Mouse (Mus musculus) embryonic facial prominence, embryonic 14.5 days (tissue): ENCODE measurements around the gene Gpam. TPM values are rescaled to one million over a fixed set of nuclear protein-coding genes. Genes with fewer than 3 reads are reported as not detected.

Source experiments
- ATAC-seq: fragments of 200-750 bp; cut with Nextera tagmentation; 2 replicates; pipeline ENCODE4 v1.8.0; 2017; ENCODE audit warnings: low read depth, moderate number of reproducible peaks, moderate TSS enrichment
- DNase-seq: peaks from one replicate; pipeline ENCODE4 v3.0.0-alpha.2; 2015; ENCODE audit warnings: low spot score
- H3K27ac ChIP-seq: fragments of 300-500 bp; sonication (generic); replicated peaks from 2 replicates; pipeline ENCODE4 v1.5.1; 2014; ENCODE audit warnings: low read depth, mild to moderate bottlenecking, low read length, moderate library complexity
- H3K27me3 ChIP-seq: fragments of 300-500 bp; sonication (generic); replicated peaks from 2 replicates; pipeline ENCODE4 v1.6.1; 2014; ENCODE audit warnings: low read length; ENCODE audit not compliant: control insufficient read depth, insufficient read depth
- H3K36me3 ChIP-seq: fragments of 300-500 bp; sonication (generic); 2 replicates; pipeline ENCODE4 v1.6.1; 2014; ENCODE audit warnings: low read length, mixed read lengths; ENCODE audit not compliant: control insufficient read depth, insufficient read depth
- H3K4me1 ChIP-seq: fragments of 300-500 bp; sonication (generic); 2 replicates; pipeline ENCODE4 v1.6.1; 2014; ENCODE audit warnings: antibody characterized with exemption, low read length; ENCODE audit not compliant: control insufficient read depth, insufficient read depth
- H3K4me2 ChIP-seq: fragments of 300-500 bp; sonication (generic); 2 replicates; pipeline ENCODE4 v1.6.1; 2014; ENCODE audit warnings: low read depth, mild to moderate bottlenecking, low read length, moderate library complexity, mixed read lengths
- H3K4me3 ChIP-seq: fragments of 300-500 bp; sonication (generic); 2 replicates; pipeline ENCODE4 v1.5.1; 2014; ENCODE audit warnings: low read depth, mild to moderate bottlenecking, low read length
- H3K9ac ChIP-seq: fragments of 300-500 bp; sonication (generic); 2 replicates; pipeline ENCODE4 v1.6.1; 2014; ENCODE audit warnings: low read depth, mild to moderate bottlenecking, low read length, moderate library complexity, mixed read lengths
- H3K9me3 ChIP-seq: fragments of 300-500 bp; sonication (generic); 2 replicates; pipeline ENCODE4 v1.6.1; 2016; ENCODE audit warnings: low read length; ENCODE audit not compliant: control insufficient read depth
- WGBS: fragments of 180-500 bp; shearing (Covaris S2); extraction: QIAGEN DNeasy Blood & Tissue Kit; methylation state at CpG from one replicate; pipeline ENCODE4 v1.1.7; 2014; 5-methylcytosine and 5-hydroxymethylcytosine counted together
- polyA plus RNA-seq: library from polyadenylated mRNA; unstranded; fragments of >200 nt; fragmentation: Nextera tagmentation; extraction: Ambion mirVana; gene quantifications from 2 replicates; pipeline ENCODE4 v1.2.1, GENCODE M21; 2014

Gpam gene
- polyA plus RNA-seq, 1 experiment from 2014 or later, result 15.4 TPM

DNA sequence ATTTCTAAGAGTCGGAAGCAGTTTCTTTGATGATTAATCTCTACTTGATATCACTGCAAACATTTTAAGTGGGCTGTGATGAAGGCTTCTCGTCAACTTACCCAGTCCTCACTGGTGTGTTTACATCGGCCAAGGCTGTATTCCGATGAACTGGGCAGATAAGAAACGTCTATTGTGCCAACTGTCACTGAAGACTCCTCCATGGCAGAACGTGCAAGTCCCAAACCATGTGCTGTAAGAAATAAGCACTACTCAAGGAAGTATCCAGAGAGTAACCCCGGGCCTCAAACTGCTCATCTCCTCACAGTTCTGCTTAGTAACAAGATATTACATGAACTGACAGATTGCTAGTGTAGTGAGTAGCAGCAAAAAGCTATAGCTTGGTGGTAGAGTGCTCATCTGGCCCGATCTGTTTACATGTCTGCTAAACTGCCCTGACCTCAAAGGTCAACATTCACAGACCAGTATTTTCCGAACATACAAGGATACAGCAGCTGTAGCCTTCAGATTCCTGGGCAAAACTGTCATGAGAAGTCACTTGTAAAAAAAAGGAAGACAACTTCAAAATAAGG, 29.6 kb downstream of the Gpam start:
- Histone ChIP-seq H3K4me1 (peaks cover 11% of the 10 kb centered on the region), H3K27ac (no peak overlapping the region), H3K27me3 (no peaks in the 10 kb centered on the region), H3K4me3 (no peak overlapping the region), H3K9ac (no peak overlapping the region), H3K4me2 (peak overlapping the region; percentile 78; the same call in 1 of the 2 replicates), H3K36me3 (no peaks in the 10 kb centered on the region; the same call in 1 of the 2 replicates), H3K9me3 (no peaks in the 10 kb centered on the region)
- 64% methylated on average over 9 of the region's 9 CpGs for WGBS
- DNase-seq, result no peak
- ATAC-seq, result no peak

- no peak for ATAC-seq
- H3K4me1 ChIP-seq, result peaks cover 11% of the 10 kb centered on the region
- H3K9me3 ChIP-seq, result no peaks in the 10 kb centered on the region
- no peak overlapping the region for H3K4me2 ChIP-seq
- WGBS, result 88% methylated on average over 4 of the region's 4 CpGs
- no peaks in the 10 kb centered on the region for H3K27me3 ChIP-seq
- no peak for DNase-seq
- H3K27ac ChIP-seq, result no peak overlapping the region
- H3K36me3 ChIP-seq, result peaks cover 6% of the 10 kb centered on the region; the same call in 1 of the 2 replicates
- no peak overlapping the region for H3K9ac ChIP-seq
- H3K4me3 ChIP-seq, result no peak overlapping the region
Observed at GRCm38 (mm10) chr19:55096666-55097065, 30.4 kb downstream of the Gpam start.

DNA sequence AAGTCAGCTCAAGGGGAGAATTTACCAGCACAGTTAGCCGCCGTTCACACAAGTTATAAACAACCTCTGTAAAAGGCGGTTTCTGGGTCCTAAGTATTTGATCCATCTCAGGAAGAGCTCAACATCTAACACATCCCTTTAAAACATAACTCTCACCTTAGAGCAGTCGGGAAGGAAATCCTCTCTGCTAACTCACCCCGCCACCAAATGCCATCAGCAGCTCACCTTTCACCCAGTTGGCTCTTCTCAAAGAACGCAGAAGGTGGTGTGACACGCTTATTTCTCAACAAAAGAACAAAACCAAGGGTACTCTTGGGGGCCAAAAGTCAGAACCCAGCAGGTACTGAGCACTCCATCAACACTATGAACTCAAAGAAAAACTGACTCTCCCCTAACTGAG, 31.5 kb downstream of the Gpam start:
- no peak overlapping the region for H3K9ac ChIP-seq
- H3K27ac ChIP-seq, result no peak overlapping the region
- H3K4me3 ChIP-seq, result no peak overlapping the region
- H3K9me3 ChIP-seq, result no peaks in the 10 kb centered on the region
- no peak overlapping the region for H3K4me2 ChIP-seq
- H3K27me3 ChIP-seq, result no peaks in the 10 kb centered on the region
- H3K4me1 ChIP-seq, result peaks cover 11% of the 10 kb centered on the region
- peaks cover 16% of the 10 kb centered on the region; the same call in 1 of the 2 replicates for H3K36me3 ChIP-seq
- no peak for DNase-seq
- ATAC-seq, result no peak
- 88% methylated on average over 7 of the region's 7 CpGs for WGBS

GRCm38 (mm10) chr19:55091602-55092413, 35.2 kb downstream of the Gpam start:
- Histone ChIP-seq H3K4me1 (no peaks in the 10 kb centered on the region), H3K9me3 (no peaks in the 10 kb centered on the region), H3K4me3 (no peak overlapping the region), H3K9ac (no peak overlapping the region), H3K36me3 (peaks cover 54% of the 10 kb centered on the region), H3K27ac (no peak overlapping the region), H3K27me3 (no peaks in the 10 kb centered on the region), H3K4me2 (no peak overlapping the region)
- ATAC-seq (no peak), DNase-seq (no peak)
- 84% methylated on average over 17 of the region's 17 CpGs for WGBS

GRCm38 (mm10) chr19:55090885-55091284, 36.2 kb downstream of the Gpam start:
- peaks cover 63% of the 10 kb centered on the region for H3K36me3 ChIP-seq
- 93% methylated on average over 12 of the region's 12 CpGs for WGBS
- DNase-seq, result no peak

DNA sequence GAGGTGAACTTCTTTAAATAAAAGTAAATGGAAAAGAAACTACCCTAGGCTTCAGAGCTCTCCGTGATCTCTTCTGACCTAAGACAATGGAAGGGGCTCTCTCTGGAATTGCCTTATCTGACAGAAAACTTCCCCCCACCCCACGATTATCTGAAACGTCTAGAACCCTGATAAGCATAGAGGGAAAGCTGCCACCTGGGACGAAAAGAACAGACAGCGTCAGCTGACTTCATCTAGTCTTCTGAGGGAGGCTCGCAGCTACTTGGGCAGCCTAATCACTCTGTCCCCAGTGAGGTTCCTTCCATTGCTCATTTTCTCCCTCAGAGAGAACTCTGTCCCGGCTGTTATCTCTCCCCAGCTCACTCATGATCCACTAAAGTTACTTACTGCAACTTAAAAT, 36.9 kb downstream of the Gpam start:
- 85% methylated on average over 7 of the region's 7 CpGs for WGBS
- Histone ChIP-seq H3K4me1 (no peaks in the 10 kb centered on the region), H3K36me3 (peaks cover 70% of the 10 kb centered on the region), H3K27ac (no peak overlapping the region), H3K4me3 (no peak overlapping the region), H3K27me3 (no peaks in the 10 kb centered on the region), H3K4me2 (no peak overlapping the region), H3K9me3 (no peaks in the 10 kb centered on the region), H3K9ac (no peak overlapping the region)
- ATAC-seq (no peak), DNase-seq (no peak)

More at GRCm38 (mm10) chr19:55090885-55091284, 36.2 kb downstream of the Gpam start:
- ATAC-seq, result no peak
- Histone ChIP-seq H3K27me3 (no peaks in the 10 kb centered on the region), H3K9me3 (no peaks in the 10 kb centered on the region), H3K27ac (no peak overlapping the region), H3K9ac (no peak overlapping the region), H3K4me3 (no peak overlapping the region), H3K4me2 (no peak overlapping the region), H3K4me1 (no peaks in the 10 kb centered on the region)

DNA sequence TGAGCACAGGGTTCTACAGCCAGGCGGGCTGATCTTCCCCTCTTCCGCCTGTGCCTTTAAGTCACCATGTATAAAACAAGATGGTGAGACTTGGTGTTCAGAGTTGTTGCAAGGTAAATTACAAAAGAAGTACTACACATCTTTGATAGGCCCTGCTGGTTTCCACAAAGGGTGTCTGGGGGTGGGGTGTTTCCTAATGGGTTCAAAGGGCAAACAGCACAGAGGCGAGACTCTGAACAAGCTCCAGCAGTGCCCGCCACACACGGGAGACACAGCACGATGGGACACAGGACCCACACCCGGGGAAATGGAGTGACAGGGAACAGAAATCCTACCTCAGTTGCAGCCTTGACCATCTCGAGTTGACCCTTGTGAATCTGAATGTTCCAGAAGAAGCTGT, 39.3 kb downstream of the Gpam start:
- no peaks in the 10 kb centered on the region for H3K27me3 ChIP-seq
- H3K9me3 ChIP-seq, result no peaks in the 10 kb centered on the region
- no peak overlapping the region for H3K9ac ChIP-seq
- WGBS, result 88% methylated on average over 8 of the region's 8 CpGs
- H3K36me3 ChIP-seq, result peaks cover 90% of the 10 kb centered on the region
- H3K27ac ChIP-seq, result no peak overlapping the region
- no peak overlapping the region for H3K4me2 ChIP-seq
- H3K4me3 ChIP-seq, result no peak overlapping the region
- no peak for ATAC-seq
- H3K4me1 ChIP-seq, result no peaks in the 10 kb centered on the region
- DNase-seq, result no peak

GRCm38 (mm10) chr19:55085857-55086185, 41.2 kb downstream of the Gpam start:
- peaks cover 94% of the 10 kb centered on the region for H3K36me3 ChIP-seq
- no peaks in the 10 kb centered on the region for H3K9me3 ChIP-seq
- H3K4me1 ChIP-seq, result no peaks in the 10 kb centered on the region
- no peak overlapping the region for H3K4me3 ChIP-seq
- DNase-seq (no peak), ATAC-seq (no peak)
- no peak overlapping the region for H3K9ac ChIP-seq
- no peak overlapping the region for H3K27ac ChIP-seq
- no peaks in the 10 kb centered on the region for H3K27me3 ChIP-seq
- H3K4me2 ChIP-seq, result no peak overlapping the region
- 96% methylated on average over 7 of the region's 7 CpGs for WGBS
